Mouse (Mus musculus): Measurements from ENCODE around the gene Zswim3.
"Not testable (repeated sequence)": the region's sequence is repeated elsewhere in the genome, so short reads cannot be mapped to it uniquely, and the experiment has no call there.

Zswim3 gene

DNA sequence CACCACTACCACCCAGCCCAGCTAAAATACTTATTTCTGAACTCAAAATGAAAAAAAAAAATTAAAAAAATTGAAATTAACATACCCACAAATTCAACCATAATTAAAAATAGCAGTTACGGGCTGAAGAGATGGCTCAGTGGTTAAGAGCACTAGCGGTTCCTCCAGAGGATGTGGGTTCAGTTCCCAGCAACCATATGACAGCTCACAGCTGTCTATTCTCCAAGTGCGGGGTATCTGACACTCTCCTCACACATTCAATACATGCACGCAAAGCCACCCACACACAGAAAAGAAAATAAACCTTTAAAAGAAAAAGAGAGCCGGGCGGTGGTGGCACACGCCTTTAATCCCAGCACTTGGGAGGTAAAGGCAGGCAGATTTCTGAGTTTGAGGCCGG is 45.2 kb downstream of the Zswim3 start:
- no peak for DNase-seq (ENCODE audit: low read depth, low spot score)

DNA sequence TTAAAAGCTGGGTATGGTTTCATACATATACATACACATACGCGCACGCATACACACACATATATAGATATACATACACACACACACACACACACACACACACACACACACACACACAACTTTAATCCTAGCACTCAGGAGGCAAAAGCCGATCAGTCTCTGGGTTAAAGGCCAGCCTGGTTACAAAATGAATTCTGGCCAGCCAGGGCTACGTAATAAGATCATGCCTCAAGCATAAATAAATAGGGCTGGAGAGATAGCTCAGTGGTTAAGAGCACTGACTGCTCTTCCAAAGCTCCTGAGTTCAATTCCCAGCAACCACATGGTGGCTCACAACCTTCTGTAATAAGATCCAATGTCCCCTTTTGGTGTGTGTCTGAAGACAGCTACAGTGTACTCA is 50.7 kb downstream of the Zswim3 start:
- not testable (repeated sequence) for DNase-seq (ENCODE audit: low read depth, low spot score)

DNA sequence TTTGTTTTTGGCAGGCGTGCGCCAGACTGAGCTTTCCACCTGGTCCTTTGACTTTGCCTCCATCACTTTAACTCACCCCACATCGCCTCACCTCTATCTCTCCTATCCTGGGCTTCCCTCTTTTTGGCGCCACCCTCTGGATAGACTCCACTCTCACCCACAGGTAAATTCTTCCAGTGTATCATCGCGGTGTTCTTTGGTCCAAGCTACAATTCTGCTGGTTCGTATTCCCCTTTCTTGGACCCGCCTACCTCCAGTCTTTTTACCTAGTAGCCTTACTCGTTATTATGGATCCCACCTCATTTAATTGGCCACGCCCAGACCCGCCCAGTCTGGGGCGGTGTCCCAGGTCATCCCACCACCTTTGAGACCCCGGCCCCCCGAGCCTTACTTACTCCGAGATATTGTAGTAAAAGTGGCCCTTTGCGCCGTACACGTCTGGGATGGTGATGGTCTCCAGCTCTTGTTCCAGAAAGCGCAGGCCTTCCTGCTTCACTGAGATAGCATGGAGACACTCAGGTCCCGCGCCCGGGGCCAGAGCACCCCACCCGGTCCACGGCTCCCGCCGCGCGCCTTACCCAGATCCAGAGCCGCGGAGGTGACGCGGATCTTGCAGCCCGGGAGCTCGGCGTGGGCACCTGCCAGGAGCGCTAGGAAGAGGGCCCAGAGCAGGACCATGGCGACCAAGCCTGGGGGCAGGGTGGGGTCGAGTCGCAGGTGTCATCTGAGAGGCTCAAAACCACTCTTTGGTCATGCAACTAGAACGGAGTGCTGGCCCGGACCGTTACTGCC is 51.6 kb downstream of the Zswim3 start:
- no peak for DNase-seq (ENCODE audit: low read depth, low spot score)

DNA sequence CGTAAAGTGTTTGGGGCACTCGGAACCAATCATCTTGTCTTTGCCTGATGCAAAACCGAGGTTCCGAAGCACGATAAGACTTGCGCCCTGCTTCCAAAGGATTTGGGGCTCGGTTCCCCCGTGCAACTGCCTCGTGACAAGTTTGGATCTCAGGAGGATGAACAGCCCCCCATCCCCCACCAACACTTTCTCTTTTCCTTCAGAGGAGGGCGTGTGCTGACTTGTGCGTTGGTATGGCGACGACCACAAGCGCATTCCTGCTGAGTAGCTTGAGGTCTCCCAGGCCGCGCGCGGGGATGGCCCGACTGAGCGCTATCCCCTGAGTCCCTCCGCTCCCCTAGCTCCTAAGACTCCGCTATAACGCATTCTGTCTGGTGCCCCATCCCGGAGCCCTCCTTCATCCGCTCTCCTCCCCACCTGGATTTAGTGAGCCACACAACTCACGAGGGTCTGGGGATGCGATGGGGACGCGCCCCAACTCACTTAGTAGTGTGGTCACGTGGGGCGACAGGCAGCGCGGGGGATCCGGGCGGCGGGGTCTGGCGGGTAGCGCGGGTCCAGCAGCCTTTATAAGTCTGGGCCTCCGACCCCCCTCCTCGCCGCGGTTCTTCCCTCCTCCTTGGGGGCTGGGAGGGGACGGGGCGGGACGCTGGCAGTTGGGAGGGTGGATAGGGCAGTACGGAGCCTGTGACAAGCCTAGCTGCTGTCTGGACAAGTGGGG is 52.4 kb downstream of the Zswim3 start, which contains the start of gene Pltp:
TSS of gene Pltp (minus strand) at position 611 of the 721 bp plus-strand sequence.
- DNase-seq (ENCODE audit: low read depth, low spot score), result no peak

DNA sequence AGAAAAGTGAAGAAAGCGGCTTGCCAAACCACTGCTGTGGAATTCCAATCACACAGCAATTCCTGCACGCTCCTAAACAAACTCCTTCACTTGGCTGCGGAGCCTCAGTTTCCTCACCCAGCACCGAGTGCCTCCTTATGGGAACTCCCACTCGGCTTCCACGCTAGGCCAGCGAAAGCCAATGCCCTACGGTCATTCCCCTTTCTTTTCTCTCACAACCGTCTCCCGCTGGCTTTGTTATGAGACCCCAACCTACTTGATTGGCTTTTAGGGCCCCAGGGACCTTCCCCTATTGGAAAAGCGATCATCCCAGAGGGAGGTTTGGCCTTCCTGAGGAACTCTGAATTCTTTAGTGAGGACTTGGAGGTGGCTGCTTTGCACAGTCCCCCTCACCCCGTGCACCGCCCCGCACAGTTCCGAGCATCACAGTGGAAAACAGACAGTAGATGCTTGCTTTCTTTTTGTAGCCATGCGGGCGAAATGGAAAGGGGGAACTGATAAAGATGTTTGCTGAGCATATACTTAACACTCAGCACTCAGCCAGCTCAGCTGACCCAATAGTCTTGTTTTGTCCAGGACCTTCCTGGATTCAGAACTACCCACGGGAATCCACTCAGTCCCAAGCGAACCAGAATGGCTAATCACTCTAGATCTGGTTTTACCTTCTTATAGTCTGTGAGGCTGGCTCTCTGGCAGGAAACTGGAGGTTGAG is 53.1 kb downstream of the Zswim3 start:
- DNase-seq (ENCODE audit: low read depth, low spot score), result no peak

DNA sequence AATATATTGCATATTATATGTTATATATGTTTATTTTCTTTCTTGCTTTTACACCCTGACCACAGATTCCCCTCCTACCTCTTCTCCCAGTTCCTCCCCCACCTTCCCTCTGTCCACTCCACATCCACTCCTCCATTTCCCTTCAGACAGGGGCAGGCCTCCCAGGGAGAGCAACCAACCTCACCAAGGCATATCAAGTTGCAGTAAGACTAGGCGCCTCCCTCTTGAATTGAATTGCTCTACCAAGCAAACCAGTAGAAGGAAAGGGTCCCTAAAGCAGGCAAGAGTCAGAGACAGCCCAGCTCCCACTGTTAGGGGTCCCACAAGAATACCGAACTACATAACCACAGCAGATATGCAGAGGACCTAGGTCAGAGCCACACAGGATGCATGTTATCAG is 54.3 kb downstream of the Zswim3 start:
- no peak for DNase-seq (ENCODE audit: low read depth, low spot score)

DNA sequence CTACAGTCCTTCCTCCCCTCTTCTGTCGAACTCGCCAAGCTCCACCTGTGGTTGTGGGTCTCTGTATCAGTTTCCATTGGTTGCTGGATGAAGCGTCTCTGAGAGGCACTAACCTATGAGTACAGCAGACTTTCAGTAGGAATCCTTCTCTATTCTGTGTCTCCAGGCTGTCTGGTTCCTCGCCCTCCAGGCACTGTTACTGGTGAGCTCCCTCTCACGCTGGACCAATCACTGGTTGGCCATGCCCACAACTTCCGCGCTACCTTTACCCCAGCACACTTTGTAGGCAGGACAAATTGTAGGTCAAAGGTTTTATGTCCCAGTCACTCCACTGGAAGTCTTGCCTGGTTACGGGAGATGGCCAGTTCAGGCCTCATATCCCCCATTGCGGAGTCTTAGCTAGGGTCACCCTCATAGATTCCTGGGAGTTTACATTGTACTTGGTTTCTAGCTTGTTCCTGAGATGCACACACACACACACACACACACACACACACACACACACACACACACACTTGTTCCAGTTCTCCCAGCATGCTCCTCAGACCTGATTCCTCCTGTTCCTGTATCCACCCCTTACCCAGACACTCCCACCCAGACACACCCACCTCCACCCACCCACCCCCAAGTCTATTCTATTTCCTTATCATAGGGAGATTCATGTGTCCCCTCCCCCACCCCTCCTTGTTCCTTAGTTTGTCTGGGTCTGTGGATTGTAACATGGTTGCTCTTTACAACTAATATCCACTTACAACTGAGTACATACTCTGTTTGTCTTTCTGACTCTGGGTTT is 54.9 kb downstream of the Zswim3 start:
- no peak for DNase-seq (ENCODE audit: low read depth, low spot score)

DNA sequence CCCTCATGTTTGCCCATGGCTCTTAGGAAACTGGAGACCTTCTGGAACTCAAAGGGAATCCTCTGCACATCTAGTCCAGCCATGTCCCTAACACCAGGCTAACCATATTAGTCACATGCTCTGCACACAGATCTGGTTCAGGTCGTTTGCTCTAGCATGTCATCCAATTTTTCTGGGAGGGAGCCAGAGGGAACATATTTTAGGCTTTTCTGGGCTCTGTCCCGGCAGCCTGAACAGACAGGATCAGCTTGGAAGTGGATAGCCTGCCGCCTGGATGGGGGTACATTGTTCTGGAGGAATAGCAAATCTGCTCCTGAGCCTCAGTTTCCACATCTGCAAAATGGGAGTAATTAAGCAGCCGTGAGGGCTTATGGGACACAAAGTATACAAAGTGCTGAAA is 56.2 kb downstream of the Zswim3 start:
- no peak for DNase-seq (ENCODE audit: low read depth, low spot score)

DNA sequence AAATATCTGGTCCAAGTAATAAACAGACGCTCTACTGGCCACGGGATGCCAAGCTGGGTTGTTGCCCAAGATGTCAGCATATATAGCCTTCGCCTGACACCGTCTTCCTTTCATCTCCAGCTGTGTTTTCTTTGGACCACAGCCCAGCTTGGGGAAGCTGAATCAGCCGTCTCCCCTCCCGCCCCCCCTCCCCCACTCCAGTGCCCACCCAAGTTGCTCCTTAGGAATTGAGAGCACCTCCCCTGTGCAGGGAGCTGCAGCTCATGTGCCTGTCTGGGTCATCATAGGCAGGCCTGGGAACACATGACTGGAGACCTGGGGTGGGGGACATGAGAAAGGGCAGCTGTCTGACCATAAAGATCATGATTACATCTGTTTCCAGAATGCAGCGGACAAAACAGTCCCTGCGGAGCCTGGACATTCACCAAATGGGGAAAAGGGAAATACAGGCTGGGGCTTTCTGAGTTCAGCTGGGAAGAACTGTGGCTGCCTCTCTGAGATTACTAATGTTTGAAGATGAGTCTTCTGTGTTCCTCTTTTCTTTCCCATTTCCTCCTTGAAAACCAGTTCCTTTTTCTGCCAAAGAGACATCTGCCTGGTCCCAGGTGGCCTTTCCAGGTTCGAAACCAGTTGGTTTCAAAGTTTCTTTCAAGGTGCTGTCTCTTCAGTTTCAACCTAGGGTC is 57.4 kb downstream of the Zswim3 start:
- DNase-seq (ENCODE audit: low read depth, low spot score), result peak; percentile 66

DNA sequence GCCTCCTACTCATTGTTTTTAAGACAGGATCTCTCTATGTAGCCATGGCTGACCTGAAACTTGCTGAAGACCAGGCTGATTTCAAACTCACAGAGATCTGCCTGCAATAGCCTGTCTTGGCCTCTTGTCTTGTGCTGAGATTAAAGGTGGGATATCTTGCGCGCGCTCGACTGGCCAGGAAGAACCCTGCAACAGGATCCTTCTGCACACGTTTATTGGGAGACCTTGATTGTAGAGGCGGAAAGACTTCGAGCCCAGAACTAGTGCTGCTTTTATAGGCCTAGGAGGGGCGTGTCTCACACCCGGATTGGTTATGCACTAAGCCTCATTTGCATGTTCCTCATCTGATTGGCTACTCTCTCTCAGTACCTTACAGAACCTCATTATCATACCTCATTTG is 58.5 kb downstream of the Zswim3 start:
- not testable (repeated sequence) for DNase-seq (ENCODE audit: low read depth, low spot score)

DNA sequence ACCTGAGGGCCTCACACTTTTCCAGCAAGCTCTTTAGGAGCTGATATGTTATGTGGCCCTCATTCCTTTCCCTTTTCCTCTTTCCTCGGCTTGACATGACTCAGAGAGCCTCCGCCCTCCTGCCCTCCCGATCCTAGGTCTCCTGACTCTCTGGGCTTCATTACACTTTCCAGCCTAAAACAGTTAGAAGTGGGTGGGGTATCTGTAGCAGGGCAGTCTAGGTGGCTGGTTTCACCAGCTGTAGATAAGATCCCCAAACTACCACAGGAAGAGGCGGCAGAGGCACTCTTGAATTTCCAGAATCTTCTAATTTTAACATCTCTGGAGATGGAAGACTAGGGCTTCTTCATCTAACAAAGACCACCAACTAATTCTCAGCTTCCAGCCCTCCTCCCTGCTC is 59.7 kb downstream of the Zswim3 start:
- DNase-seq (ENCODE audit: low read depth, low spot score), result no peak

DNA sequence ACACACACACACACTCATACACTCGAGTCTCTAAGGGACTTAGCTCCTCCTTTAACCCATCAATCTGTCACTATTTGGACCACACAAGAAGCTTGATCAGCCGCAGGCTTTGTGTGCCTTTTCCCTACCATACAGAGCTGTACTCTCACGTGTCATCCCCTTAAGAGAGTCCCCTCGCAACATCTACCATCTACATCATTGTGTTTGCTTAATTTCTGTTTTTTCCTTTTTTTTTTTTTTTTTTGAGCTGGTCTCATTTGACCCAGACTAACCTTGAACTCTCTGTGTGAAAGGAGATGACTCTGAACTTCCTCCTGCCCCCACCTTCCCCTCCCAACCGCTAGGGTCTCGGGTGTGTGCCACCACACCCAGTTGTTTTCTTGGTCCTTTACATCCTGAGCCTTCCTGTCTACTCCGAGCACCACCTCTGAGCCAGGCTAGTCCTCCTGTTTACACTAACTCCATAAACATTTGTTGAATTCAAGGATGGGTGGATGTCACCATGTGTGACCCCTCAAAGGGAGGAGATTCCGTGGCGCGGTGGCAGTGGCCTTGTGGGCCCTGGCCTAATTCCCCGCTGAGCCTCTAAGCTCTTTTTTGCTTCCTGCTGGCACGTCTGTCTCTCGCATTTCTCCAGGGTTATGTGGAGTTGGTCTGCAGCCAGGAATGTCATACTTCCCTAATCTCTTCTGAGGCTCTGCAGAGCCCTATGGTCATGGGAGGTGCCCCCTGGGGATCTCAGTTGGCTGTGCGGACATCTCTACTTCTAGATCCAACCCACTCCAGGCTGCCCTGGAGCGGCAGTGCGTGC is 62.0 kb downstream of the Zswim3 start:
- no peak for DNase-seq (ENCODE audit: low read depth, low spot score)

DNA sequence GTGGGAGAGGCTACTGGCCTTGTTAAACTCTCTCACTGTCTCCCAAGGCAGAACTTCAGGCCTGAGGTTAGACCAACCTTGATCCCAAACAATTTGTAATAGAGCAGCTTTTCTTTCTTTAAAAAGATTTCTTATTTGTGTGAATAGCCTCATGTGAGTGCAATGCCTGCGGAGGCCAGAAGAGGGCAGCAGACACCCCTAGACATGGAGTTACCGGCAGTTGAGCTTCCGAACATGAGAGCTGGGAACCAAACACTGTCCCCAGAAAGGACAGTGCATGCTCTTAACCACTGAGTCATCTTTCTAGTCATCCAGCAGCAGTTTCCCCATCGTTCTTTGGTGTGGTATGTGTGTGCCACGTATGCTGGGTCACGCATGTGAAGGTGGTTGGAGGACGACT is 62.7 kb downstream of the Zswim3 start:
- peak; percentile 46 for DNase-seq (ENCODE audit: low read depth, low spot score)

DNA sequence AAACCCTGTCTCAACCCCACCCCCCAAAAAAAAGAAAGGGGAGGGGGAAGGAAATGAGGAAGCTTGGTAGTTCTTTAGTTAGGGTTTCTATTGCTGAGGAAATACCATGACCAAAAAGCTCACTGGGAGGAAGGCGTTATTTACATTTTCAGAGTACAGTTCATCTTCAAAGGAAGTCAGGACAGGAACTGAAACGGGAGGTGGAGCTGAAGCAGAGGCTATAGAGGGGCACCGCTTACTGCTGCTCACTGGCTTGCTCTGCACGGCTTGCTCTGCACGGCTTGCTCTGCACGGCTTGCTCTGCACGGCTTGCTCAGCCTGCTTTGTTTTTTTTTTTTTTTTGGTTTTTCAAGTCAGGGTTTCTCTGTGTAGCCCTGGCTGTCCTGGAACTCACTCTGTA is 63.6 kb downstream of the Zswim3 start:
- peak; percentile 89 for DNase-seq (ENCODE audit: low read depth, low spot score)
